Mouse (Mus musculus): ENCODE results near the gene Wrap53.

DNA sequence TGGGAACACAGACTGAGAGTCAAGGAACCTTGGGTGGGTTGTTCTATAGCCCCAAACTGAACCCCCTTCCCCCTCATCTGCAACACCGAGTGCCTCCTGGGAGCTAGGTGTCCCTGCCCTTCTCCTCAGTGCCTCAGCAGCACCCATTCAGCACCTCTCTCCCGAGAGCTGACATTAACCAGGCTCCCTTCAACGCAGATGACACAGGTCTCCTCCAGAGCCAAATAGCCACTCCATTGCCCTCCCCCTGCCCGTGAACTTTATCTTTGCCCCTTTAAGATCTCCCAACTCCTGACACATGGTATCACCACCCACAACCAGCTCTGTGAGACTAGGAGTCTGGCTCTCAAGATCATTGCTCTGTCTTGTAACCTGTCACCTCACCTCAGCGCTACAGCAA lies 20.9 kb downstream of the Wrap53 start:
- TF ChIP-seq CTCF (IDR thresholded peaks at IDR 0.05; ENCODE audit: control insufficient read depth, insufficient read depth, insufficient replicate concordance, low read depth, low read length) (no peak), POLR2A (IDR thresholded peaks at IDR 0.05; ENCODE audit: control insufficient read depth, low read depth, low read length) (no peak)
